Comparison of ENCODE assay signal across 23 mouse cellular contexts in genomic region chr11:33975121-33975520, GRCm38 (mm10). TPM values are rescaled to one million over a fixed set of nuclear protein-coding genes. Genes with fewer than 3 reads are reported as not detected.
"Had no signal": no experiment of that assay in that cellular context is flagged by ENCODE, and none has a peak within 500 bp of the region (broad histone marks: within the 10 kb centered on the region; RNA-seq: fewer than 3 reads in every experiment).

No protein-coding gene starts in this region.

- ATAC-seq: hindbrain, postnatal 0 days; liver, embryonic 12.5 days had no signal

- H3K4me3 ChIP-seq: heart, adult 2 months; heart, embryonic 10.5 days; heart, embryonic 13.5 days; heart, embryonic 15.5 days; hindbrain, embryonic 13.5 days; hindbrain, embryonic 15.5 days; limb, embryonic 13.5 days; limb, embryonic 15.5 days; liver, embryonic 12.5 days had no signal

- H3K4me2 ChIP-seq: heart, embryonic 13.5 days; heart, embryonic 15.5 days; hindbrain, embryonic 13.5 days; hindbrain, embryonic 15.5 days; limb, embryonic 13.5 days; limb, embryonic 15.5 days; liver, embryonic 12.5 days had no signal

- H3K36me3 ChIP-seq: heart, embryonic 10.5 days; heart, embryonic 13.5 days; heart, embryonic 15.5 days; hindbrain, embryonic 13.5 days; hindbrain, embryonic 15.5 days; limb, embryonic 13.5 days; limb, embryonic 15.5 days; liver, embryonic 12.5 days had no signal

- H3K27ac ChIP-seq: heart, adult 2 months; heart, embryonic 10.5 days; heart, embryonic 13.5 days; heart, embryonic 15.5 days; hindbrain, embryonic 13.5 days; hindbrain, embryonic 15.5 days; hindbrain, postnatal 0 days; limb, embryonic 13.5 days; limb, embryonic 15.5 days; liver, embryonic 12.5 days; liver, embryonic 14.5 days had no signal

- H3K9ac ChIP-seq: heart, embryonic 13.5 days; heart, embryonic 15.5 days; hindbrain, embryonic 13.5 days; hindbrain, embryonic 15.5 days; limb, embryonic 13.5 days; limb, embryonic 15.5 days; liver, embryonic 12.5 days; liver, embryonic 14.5 days had no signal

- H3K4me1 ChIP-seq: heart, embryonic 10.5 days; heart, embryonic 15.5 days; liver, embryonic 12.5 days had no signal

- H3K27me3 ChIP-seq: heart, embryonic 13.5 days; heart, embryonic 15.5 days; hindbrain, embryonic 15.5 days; limb, embryonic 13.5 days; limb, embryonic 15.5 days; liver, embryonic 12.5 days had no signal

- DNase-seq: gastrocnemius, postnatal 14 days; gastrocnemius, postnatal 36 days; heart, adult 11 months; heart, adult 2 months; heart, postnatal 14 days; heart, postnatal 36 days; kidney, adult 11 months; kidney, adult 2 months; kidney, postnatal 10 days; layer of hippocampus, adult 9-11 months; layer of hippocampus, postnatal 36 days had no signal

- H3K9me3 ChIP-seq: heart, embryonic 10.5 days; heart, embryonic 13.5 days; heart, embryonic 15.5 days; hindbrain, embryonic 13.5 days; hindbrain, embryonic 15.5 days; limb, embryonic 13.5 days; limb, embryonic 15.5 days; liver, embryonic 12.5 days had no signal

RNA-seq across cellular contexts. Expression of gene Kcnmb1, which starts 12.3 kb away (rescaled TPM):
- total RNA-seq: hematopoietic stem cell, adult 5-6 weeks had no signal

RNA-seq across cellular contexts. Expression of gene Kcnip1, which starts 17.8 kb away (rescaled TPM):
- total RNA-seq: gastrocnemius, adult 8-10 months; gastrocnemius, postnatal 36 days; heart, postnatal 14 days; hematopoietic stem cell, adult 5-6 weeks had no signal
- polyA plus RNA-seq: heart, embryonic 15.5 days; kidney, adult 2 months had no signal
